Mouse (Mus musculus): Measurements from ENCODE around the gene Zranb3. TPM values are rescaled to one million over a fixed set of nuclear protein-coding genes. Genes with fewer than 3 reads are reported as not detected.
"Not testable (repeated sequence)": the region's sequence is repeated elsewhere in the genome, so short reads cannot be mapped to it uniquely, and the experiment has no call there.

Zranb3 gene
- polyA plus RNA-seq (2015; fragmentation: Nextera tagmentation; extraction: Ambion mirVana), result 10.4 and 11.4 TPM in 2 replicates

DNA sequence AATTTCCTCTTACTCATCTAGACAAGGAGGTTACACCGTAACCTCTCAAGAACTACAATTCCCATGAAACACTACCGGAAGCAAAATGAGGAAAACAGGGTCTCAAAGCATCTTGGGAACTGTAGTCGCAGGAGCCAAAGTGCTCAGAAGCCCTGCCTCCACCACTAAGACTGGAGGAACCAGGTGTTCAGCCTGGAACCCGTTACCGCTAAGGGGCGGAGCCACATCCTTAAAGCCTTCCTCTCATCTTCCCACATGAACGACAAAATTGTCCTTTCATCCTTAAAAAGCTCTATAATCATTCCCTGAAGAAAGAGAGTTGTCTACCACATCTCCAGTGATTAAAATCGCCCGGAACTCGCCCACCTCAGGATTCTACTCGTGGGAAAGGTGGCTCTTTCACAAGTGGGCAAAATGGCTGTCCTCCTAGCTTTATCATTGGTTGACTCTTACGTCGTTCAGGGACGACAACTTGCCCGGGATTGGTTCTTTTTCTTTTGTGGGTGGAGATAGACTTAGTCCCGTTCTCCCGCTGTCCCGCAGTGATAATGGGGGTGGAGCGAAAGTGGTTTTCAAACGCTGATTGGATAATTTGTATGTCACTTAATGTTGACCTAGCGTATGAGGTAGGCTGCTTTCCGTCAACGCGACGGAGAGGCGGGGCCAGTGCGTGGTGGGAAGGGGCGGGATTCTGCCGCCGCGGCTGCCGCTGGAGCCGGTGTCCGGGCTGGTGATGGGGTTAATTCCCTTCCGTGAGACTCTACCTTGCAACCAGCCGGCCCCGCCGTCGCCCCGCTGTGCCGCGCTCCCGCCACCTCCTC, at the start of gene Zranb3, which contains the start of gene R3hdm1:
Gene Zranb3, minus strand, starts transcription at position 407 of the 821 bp plus-strand sequence.
Gene R3hdm1, plus strand, starts transcription at position 661 of the 821 bp plus-strand sequence.
- peak within 1 kb of the TSS; percentile 76 for H3K4me2 ChIP-seq
- peak within 1 kb of the TSS; percentile 95 for H3K27ac ChIP-seq
- H3K9ac ChIP-seq, result peak within 1 kb of the TSS; percentile 88
- H3K4me3 ChIP-seq (replicated peaks), result peak within 1 kb of the TSS; percentile 98
- H3K9me3 ChIP-seq (replicated peaks), result no peaks in the 10 kb centered on the region
- ATAC-seq (replicated peaks; ENCODE audit: low FRiP score), result peak; percentile 95
- peaks cover 12% of the 10 kb centered on the region for H3K4me1 ChIP-seq
- no peaks in the 10 kb centered on the region for H3K27me3 ChIP-seq
- H3K36me3 ChIP-seq, result no peaks in the 10 kb centered on the region
- under 1% methylated on average over 37 of the region's 43 CpGs for WGBS

DNA sequence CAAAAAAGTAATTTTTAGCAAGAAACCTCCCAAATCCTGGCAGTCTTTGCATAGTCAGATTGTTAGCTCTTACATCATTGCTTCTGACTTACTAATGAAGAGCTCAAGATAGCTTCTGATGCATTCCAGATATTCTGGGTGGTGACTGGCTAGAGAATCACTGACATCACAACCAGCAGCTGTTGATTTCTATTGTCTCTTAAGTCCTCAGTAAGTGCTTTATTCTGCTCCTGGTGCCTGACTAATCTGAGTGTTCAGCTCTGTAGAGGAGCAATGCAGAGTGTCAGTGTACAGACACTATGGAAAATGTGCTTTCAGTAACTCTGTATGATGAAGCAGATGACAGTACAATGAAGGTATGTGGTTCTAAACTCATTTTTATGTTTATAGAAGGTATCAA, 38.9 kb upstream of the Zranb3 start:
- ATAC-seq (replicated peaks; ENCODE audit: low FRiP score), result no peak
- Histone ChIP-seq H3K27ac (no peak overlapping the region), H3K9ac (no peak overlapping the region), H3K4me1 (no peaks in the 10 kb centered on the region), H3K4me2 (no peak overlapping the region), H3K36me3 (no peaks in the 10 kb centered on the region), H3K27me3 (no peaks in the 10 kb centered on the region), H3K9me3 (replicated peaks) (no peaks in the 10 kb centered on the region), H3K4me3 (replicated peaks) (no peak overlapping the region)

DNA sequence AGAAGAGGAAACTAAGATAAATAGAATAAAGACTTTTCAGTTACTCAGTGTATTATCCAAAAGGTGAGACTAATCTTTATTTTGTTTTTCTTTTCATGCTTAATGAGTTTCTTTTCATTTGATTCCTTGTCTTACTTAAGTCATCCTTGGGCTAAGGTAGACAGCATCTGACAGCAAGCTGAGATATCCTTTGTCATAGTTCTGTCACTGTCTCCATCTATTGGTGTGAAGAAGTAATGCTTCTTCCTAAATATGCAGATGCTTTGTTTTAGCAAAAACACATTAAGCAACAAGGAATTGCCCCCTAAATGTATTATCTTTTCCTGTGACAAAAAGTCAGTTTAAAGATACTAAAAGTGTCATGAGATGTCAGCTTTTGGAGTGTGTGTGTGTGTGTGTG, 38.2 kb upstream of the Zranb3 start:
- no peak overlapping the region for H3K4me3 ChIP-seq (replicated peaks)
- H3K4me1 ChIP-seq, result no peaks in the 10 kb centered on the region
- H3K4me2 ChIP-seq, result no peak overlapping the region
- H3K9me3 ChIP-seq (replicated peaks), result no peaks in the 10 kb centered on the region
- no peak overlapping the region for H3K9ac ChIP-seq
- ATAC-seq (replicated peaks; ENCODE audit: low FRiP score), result no peak
- H3K27me3 ChIP-seq, result no peaks in the 10 kb centered on the region
- H3K27ac ChIP-seq, result no peak overlapping the region
- H3K36me3 ChIP-seq, result no peaks in the 10 kb centered on the region

DNA sequence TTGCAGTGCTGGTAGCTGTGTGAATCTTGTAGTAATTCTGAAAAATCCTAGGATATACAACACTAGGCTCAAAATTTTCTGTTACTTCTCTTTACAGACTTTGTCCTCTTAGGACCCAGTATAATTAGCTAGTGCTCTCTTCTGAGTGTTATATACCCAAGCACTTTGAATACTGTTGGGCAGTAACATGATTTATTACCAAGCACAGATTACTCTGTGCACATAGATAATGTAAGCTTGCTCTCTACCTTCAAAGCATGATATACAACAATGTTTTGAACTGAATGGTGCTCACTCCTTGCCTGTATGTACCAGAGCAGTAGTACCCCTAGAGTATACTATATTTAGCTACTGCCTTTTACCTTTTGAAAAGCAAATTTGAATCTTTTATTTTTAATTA, 33.4 kb upstream of the Zranb3 start:
- H3K27ac ChIP-seq; H3K27me3 ChIP-seq; ATAC-seq (replicated peaks; ENCODE audit: low FRiP score): not testable (repeated sequence)

DNA sequence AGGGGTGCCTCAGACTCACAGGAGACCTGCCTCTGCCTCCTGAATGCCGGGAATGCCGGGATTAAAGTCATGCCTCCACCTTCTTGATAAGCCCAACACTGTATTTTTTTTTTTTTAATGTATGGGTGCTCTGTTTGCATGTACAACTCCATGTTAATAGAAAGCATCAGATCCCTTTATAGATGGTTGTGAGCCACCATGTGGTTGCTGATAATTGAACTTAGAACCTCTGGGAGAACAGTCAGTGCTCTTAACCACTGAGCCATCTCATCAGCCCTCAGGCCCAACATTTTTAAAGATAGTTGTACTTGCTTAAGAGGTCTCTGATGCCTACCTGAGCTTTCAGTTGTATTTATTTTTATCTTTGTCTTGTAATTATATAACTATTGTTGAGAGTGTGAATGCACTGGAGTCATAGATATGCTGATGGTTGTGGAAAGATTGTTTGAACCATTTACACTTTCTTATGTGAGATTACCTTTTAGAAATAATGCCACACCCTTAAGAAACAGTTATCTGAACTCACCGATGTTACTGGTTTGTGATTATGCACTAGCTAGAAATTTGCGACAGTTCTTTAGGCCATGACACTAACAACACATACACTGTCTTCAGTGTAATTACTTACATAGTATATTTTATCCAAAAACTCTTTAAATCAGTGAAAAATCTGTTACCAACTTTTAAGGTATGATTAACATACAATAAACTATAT, 18.2 kb upstream of the Zranb3 start:
- Histone ChIP-seq H3K4me2 (no peak overlapping the region), H3K9me3 (replicated peaks) (no peaks in the 10 kb centered on the region), H3K27me3 (no peaks in the 10 kb centered on the region), H3K4me3 (replicated peaks) (no peak overlapping the region), H3K27ac (no peak overlapping the region), H3K9ac (no peak overlapping the region), H3K4me1 (no peaks in the 10 kb centered on the region), H3K36me3 (no peaks in the 10 kb centered on the region)
- 96% methylated on average over 4 of the region's 4 CpGs for WGBS
- no peak for ATAC-seq (replicated peaks; ENCODE audit: low FRiP score)

More for the DNA sequence above, 33.4 kb upstream of the Zranb3 start:
- not testable (repeated sequence) for H3K4me1 ChIP-seq; H3K9me3 ChIP-seq (replicated peaks); H3K4me2 ChIP-seq; H3K4me3 ChIP-seq (replicated peaks); H3K9ac ChIP-seq; H3K36me3 ChIP-seq

DNA sequence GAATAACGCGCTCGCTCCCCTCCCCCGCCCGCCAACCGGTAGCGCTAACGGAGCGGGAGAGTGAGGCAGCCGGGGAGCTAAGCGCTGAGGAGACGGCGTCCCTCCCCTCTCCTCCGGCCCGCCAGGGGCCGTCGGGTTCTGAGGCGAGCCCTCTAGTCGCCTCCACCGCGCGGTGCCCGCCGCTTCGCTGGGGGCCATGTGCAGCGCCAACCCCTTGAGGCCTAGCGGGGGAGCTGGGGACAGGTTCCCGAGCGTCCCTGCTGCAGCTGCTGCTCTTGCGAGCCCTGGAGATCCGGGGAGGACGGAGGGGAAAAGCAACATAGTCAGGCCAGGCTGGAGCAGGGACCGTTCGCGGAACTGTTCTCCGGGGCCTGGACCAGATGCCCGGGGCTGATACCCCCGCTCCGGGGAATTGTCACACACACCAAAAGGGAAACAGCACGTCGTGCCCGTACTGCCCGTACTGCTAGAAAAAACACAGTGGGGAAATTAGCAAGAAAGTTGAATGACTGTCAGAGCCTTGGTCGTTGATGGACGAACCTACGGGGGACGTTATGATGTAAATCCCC, 757 bp upstream of the Zranb3 start:
- H3K4me2 ChIP-seq, result peak overlapping the region; percentile 76
- no peaks in the 10 kb centered on the region for H3K9me3 ChIP-seq (replicated peaks)
- peak overlapping the region; percentile 95 for H3K27ac ChIP-seq
- peak overlapping the region; percentile 98 for H3K4me3 ChIP-seq (replicated peaks)
- 1% methylated on average over 33 of the region's 47 CpGs for WGBS
- no peaks in the 10 kb centered on the region for H3K36me3 ChIP-seq
- peak; percentile 70 for ATAC-seq (replicated peaks; ENCODE audit: low FRiP score)
- H3K4me1 ChIP-seq, result peaks cover 12% of the 10 kb centered on the region
- H3K9ac ChIP-seq, result peak overlapping the region; percentile 88
- H3K27me3 ChIP-seq, result no peaks in the 10 kb centered on the region

DNA sequence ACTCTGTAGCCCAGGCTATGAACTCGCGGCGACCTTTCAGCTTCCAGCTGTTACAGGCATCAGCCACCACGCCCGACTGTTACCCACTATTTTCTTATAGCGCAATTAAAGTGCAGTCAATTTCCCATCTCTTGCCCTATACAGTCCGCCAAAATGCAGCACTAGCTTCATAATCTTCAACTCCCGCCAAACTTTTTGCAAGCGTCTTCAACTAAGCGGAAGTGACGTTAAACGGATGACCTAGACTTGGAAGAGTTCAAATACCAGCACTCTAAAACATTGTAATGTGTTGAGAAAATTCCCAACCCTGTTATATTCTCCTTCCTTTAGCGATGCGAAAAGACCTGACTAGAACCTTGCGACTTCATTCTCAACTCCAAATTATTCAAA, 601 bp downstream of the Zranb3 start:
- H3K9ac ChIP-seq, result peak overlapping the region; percentile 41
- no peaks in the 10 kb centered on the region for H3K9me3 ChIP-seq (replicated peaks)
- peak overlapping the region; percentile 62 for H3K4me2 ChIP-seq
- H3K27me3 ChIP-seq, result no peaks in the 10 kb centered on the region
- under 1% methylated on average over 15 of the region's 15 CpGs for WGBS
- peak overlapping the region; percentile 90 for H3K27ac ChIP-seq
- H3K4me3 ChIP-seq (replicated peaks), result peak overlapping the region; percentile 98
- no peaks in the 10 kb centered on the region for H3K36me3 ChIP-seq
- peak; percentile 42 for ATAC-seq (replicated peaks; ENCODE audit: low FRiP score)
- peaks cover 12% of the 10 kb centered on the region for H3K4me1 ChIP-seq

DNA sequence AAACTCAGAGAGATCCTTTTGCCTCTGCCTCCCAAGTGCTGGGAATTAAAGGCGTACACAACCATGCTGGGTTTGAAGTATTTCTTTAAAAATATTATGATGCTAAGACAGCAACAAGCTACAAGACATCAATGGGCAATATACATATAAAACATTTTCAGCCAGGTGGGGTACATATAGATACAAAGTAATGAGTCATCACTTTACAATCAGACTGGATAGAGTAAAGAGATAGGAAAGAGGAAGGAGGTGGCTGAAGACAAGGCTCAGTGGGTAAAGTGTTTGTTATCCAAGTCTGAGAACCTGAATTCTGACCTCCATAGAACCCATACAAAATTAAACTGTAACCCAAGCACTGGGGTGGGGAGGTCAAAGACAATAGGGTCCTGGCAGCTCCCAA, 4.5 kb downstream of the Zranb3 start:
- no peak overlapping the region for H3K27ac ChIP-seq
- no peak overlapping the region for H3K4me2 ChIP-seq
- no peaks in the 10 kb centered on the region for H3K9me3 ChIP-seq (replicated peaks)
- H3K4me1 ChIP-seq, result 0 out of 2 replicates have a peak, but pooled peaks cover 2% of the 10 kb centered on the region
- 93% methylated on average over 1 of the region's 1 CpGs for WGBS
- H3K4me3 ChIP-seq (replicated peaks), result no peak overlapping the region
- H3K9ac ChIP-seq, result no peak overlapping the region
- no peaks in the 10 kb centered on the region for H3K27me3 ChIP-seq
- H3K36me3 ChIP-seq, result no peaks in the 10 kb centered on the region
- ATAC-seq (replicated peaks; ENCODE audit: low FRiP score), result no peak

DNA sequence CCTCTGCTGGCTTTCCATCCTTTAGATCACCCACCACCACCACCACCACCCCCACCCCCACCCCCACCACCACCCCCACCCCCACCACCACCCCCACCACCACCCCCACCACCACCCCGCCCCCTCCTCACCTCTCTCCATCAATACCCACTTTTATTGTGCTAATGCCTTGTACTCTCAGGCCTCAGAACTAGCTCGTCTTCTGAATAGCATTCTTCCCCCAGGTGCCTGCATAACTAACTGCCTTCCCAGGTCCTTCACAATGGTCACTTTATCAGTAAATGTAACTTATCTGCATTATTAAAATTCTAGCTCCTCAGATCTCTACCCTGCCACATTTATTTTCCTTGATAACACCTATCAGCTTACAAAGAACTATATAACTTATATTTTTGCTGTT, 8.2 kb downstream of the Zranb3 start:
- Histone ChIP-seq H3K4me3 (replicated peaks) (no peak overlapping the region), H3K27ac (no peak overlapping the region), H3K27me3 (no peaks in the 10 kb centered on the region), H3K9me3 (replicated peaks) (no peaks in the 10 kb centered on the region), H3K4me1 (no peaks in the 10 kb centered on the region), H3K9ac (no peak overlapping the region), H3K36me3 (peaks cover 19% of the 10 kb centered on the region), H3K4me2 (no peak overlapping the region)
- no peak for ATAC-seq (replicated peaks; ENCODE audit: low FRiP score)
- 90% methylated on average over 2 of the region's 2 CpGs for WGBS

DNA sequence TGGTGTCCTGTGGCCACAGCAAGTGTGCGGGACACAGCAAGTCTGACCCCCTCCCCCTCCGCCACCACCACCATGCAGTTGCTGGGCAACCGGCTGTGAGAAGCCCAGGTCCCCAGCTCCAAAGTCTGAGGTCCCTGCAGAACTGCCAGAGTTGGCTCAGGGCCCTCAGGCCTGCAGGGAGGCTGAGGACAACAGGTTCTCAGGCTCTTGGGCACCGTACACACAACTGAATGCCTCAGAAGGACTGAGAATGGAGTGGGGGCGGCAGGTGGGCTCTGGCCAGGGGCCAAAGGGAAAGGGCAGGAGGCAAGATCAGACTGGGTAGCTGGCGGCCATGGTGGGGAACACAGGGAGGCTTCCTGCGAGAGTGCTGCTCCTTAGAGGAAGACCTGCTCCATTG, 20.0 kb downstream of the Zranb3 start:
- H3K9me3 ChIP-seq (replicated peaks), result no peaks in the 10 kb centered on the region
- no peaks in the 10 kb centered on the region for H3K4me1 ChIP-seq
- WGBS, result 89% methylated on average over 7 of the region's 7 CpGs
- H3K36me3 ChIP-seq, result 0 out of 2 replicates have a peak, but pooled peaks cover 3% of the 10 kb centered on the region
- no peaks in the 10 kb centered on the region for H3K27me3 ChIP-seq
- ATAC-seq (replicated peaks; ENCODE audit: low FRiP score), result 0 out of 2 replicates have a peak, but pooled peaks have one; percentile 29
- no peak overlapping the region for H3K4me3 ChIP-seq (replicated peaks)
- H3K4me2 ChIP-seq, result no peak overlapping the region
- H3K9ac ChIP-seq, result no peak overlapping the region
- H3K27ac ChIP-seq, result no peak overlapping the region

DNA sequence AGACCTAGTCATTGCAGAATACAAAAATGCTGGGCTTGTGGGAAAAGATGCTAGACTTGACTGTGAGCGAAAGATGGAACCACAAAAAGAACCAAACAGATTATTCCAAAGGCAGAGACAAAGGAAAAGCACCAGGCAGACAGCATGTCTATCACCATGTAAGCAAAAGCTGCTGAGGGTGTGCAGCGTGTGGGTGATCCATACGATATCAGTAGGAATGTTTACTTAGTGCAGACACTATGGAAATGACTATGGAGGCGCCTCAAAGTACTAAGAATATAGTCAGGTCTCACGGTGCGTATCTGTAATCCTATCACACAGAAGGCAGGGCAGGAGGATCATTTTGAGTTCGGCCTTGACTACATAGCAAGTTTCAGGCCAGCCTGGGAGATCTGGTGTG, 21.0 kb downstream of the Zranb3 start:
- no peak for ATAC-seq (replicated peaks; ENCODE audit: low FRiP score)
- H3K27ac ChIP-seq, result no peak overlapping the region
- H3K4me3 ChIP-seq (replicated peaks), result no peak overlapping the region
- no peak overlapping the region for H3K9ac ChIP-seq
- WGBS, result 86% methylated on average over 7 of the region's 7 CpGs
- H3K9me3 ChIP-seq (replicated peaks), result no peaks in the 10 kb centered on the region
- no peaks in the 10 kb centered on the region for H3K27me3 ChIP-seq
- 0 out of 2 replicates have a peak, but pooled peaks cover 3% of the 10 kb centered on the region for H3K36me3 ChIP-seq
- H3K4me1 ChIP-seq, result no peaks in the 10 kb centered on the region
- no peak overlapping the region for H3K4me2 ChIP-seq

Measured in kidney, embryonic 15.5 days (tissue).